ENCODE assay signal across 8 mouse cellular contexts in genomic region chr2:164794293-164794692, GRCm38 (mm10). TPM values are rescaled to one million over a fixed set of nuclear protein-coding genes. Genes with fewer than 3 reads are reported as not detected.
A peak's percentile ranks its signal among the peaks of the same experiment; 100 is the strongest.
DNase-seq lines count a peak whose midpoint lies in the region; ATAC-seq lines count a peak whose summit lies in the region.

No protein-coding gene starts in this region.

- peak; percentile 92 to 94 for DNase-seq in adrenal gland, postnatal 36 days
- peak; percentile 92 for DNase-seq in kidney, postnatal 10 days
- DNase-seq in liver, embryonic 13.5 days, result peak; percentile 71
- peak; percentile 81 for DNase-seq in telencephalon, adult 2 months (ENCODE audit: low read depth, low spot score)

- H3K36me3 ChIP-seq in heart, embryonic 13.5 days, result peaks cover 93% of the 10 kb centered on the region
- H3K36me3 ChIP-seq in liver, embryonic 13.5 days, result peaks cover 88% of the 10 kb centered on the region
- H3K36me3 ChIP-seq in neural tube, embryonic 13.5 days, result peaks cover 90% of the 10 kb centered on the region

- H3K27ac ChIP-seq in heart, embryonic 13.5 days (replicated peaks), result peak overlapping the region; percentile 75
- no peak overlapping the region; the same call in 1 of the 2 replicates for H3K27ac ChIP-seq in liver, embryonic 13.5 days
- no peak overlapping the region for H3K27ac ChIP-seq in neural tube, embryonic 13.5 days (replicated peaks)

- H3K4me3 ChIP-seq in heart, embryonic 13.5 days, result no peak overlapping the region
- H3K4me3 ChIP-seq in liver, embryonic 13.5 days (replicated peaks), result no peak overlapping the region
- H3K4me3 ChIP-seq in neural tube, embryonic 13.5 days, result no peak overlapping the region

- H3K4me1 ChIP-seq in heart, embryonic 13.5 days, result peaks cover 16% of the 10 kb centered on the region
- H3K4me1 ChIP-seq in liver, embryonic 13.5 days (replicated peaks), result peaks cover 22% of the 10 kb centered on the region
- H3K4me1 ChIP-seq in neural tube, embryonic 13.5 days (replicated peaks), result no peaks in the 10 kb centered on the region

- WGBS in heart, embryonic 13.5 days, result 29% methylated on average over 5 of the region's 5 CpGs
- WGBS in liver, embryonic 13.5 days (ENCODE audit: insufficient replicate concordance), result 38% methylated on average over 5 of the region's 5 CpGs
- WGBS in neural tube, embryonic 13.5 days, result 39% methylated on average over 5 of the region's 5 CpGs

- no peaks in the 10 kb centered on the region for H3K27me3 ChIP-seq in heart, embryonic 13.5 days (replicated peaks)
- H3K27me3 ChIP-seq in liver, embryonic 13.5 days, result no peaks in the 10 kb centered on the region
- H3K27me3 ChIP-seq in neural tube, embryonic 13.5 days, result no peaks in the 10 kb centered on the region

- H3K4me2 ChIP-seq in heart, embryonic 13.5 days, result no peak overlapping the region
- H3K4me2 ChIP-seq in liver, embryonic 13.5 days, result no peak overlapping the region
- no peak overlapping the region for H3K4me2 ChIP-seq in neural tube, embryonic 13.5 days

- no peaks in the 10 kb centered on the region for H3K9me3 ChIP-seq in heart, embryonic 13.5 days
- no peaks in the 10 kb centered on the region for H3K9me3 ChIP-seq in liver, embryonic 13.5 days (replicated peaks)
- H3K9me3 ChIP-seq in neural tube, embryonic 13.5 days, result no peaks in the 10 kb centered on the region

- ATAC-seq in CD4-positive, CD25-positive, alpha-beta regulatory T cell, adult 4 months, result peak; percentile 79
- peak; percentile 72 for ATAC-seq in erythroblast, adult 5-6 weeks (replicated peaks; ENCODE audit: low FRiP score, poor library complexity, severe bottlenecking)
- ATAC-seq in heart, embryonic 13.5 days (ENCODE audit: extremely low read depth, insufficient number of reproducible peaks, low FRiP score, low TSS enrichment), result no peak
- peak; percentile 73 for ATAC-seq in liver, embryonic 13.5 days (ENCODE audit: low read depth)
- ATAC-seq in neural tube, embryonic 13.5 days (ENCODE audit: low read depth), result 0 out of 2 replicates have a peak, but pooled peaks have one; percentile 26

- no peak overlapping the region for H3K9ac ChIP-seq in heart, embryonic 13.5 days
- H3K9ac ChIP-seq in liver, embryonic 13.5 days, result no peak overlapping the region
- H3K9ac ChIP-seq in neural tube, embryonic 13.5 days, result no peak overlapping the region

RNA-seq across cellular contexts. Expression of gene Snx21, which starts 8.7 kb away (rescaled TPM):
- 1 to 10 TPM; 4.9 to 7.7 TPM for polyA plus RNA-seq in CD4-positive, CD25-positive, alpha-beta regulatory T cell, adult 4 months (2017; shearing (Covaris generic))
- 10 to 100 TPM; 29.2 to 35.3 TPM for total RNA-seq in adrenal gland, postnatal 36 days (2021)
- total RNA-seq in erythroblast, adult 5-6 weeks (2015; ENCODE audit: low replicate concordance), result 2.1 and 2.9 TPM in 2 replicates
- total RNA-seq in erythroblast, adult 5-6 weeks (2017; ENCODE audit: low replicate concordance), result 0.43 and 0.98 TPM in 2 replicates
- 26.7 and 31.8 TPM in 2 replicates for polyA plus RNA-seq in heart, embryonic 13.5 days (2015; fragmentation: Nextera tagmentation; extraction: Ambion mirVana)
- 4.1 TPM in 2 replicates for polyA plus RNA-seq in liver, embryonic 13.5 days (2015; fragmentation: Nextera tagmentation; extraction: Ambion mirVana)
- polyA plus RNA-seq in neural tube, embryonic 13.5 days (2015; fragmentation: Nextera tagmentation; extraction: Ambion mirVana), result 17.1 and 22.9 TPM in 2 replicates

RNA-seq across cellular contexts. Expression of gene Acot8, which starts 10.4 kb away (rescaled TPM):
- 10 to 100 TPM; 32.5 to 42.2 TPM for polyA plus RNA-seq in CD4-positive, CD25-positive, alpha-beta regulatory T cell, adult 4 months (2017; shearing (Covaris generic))
- total RNA-seq in adrenal gland, postnatal 36 days (2021), result 10 to 100 TPM; 31.5 to 33.6 TPM
- total RNA-seq in erythroblast, adult 5-6 weeks (2015; ENCODE audit: low replicate concordance), result 9.6 and 10.0 TPM in 2 replicates
- total RNA-seq in erythroblast, adult 5-6 weeks (2017; ENCODE audit: low replicate concordance), result 15.8 and 20.8 TPM in 2 replicates
- polyA plus RNA-seq in heart, embryonic 13.5 days (2015; fragmentation: Nextera tagmentation; extraction: Ambion mirVana), result 12.0 and 18.0 TPM in 2 replicates
- polyA plus RNA-seq in liver, embryonic 13.5 days (2015; fragmentation: Nextera tagmentation; extraction: Ambion mirVana), result 18.8 and 20.3 TPM in 2 replicates
- polyA plus RNA-seq in neural tube, embryonic 13.5 days (2015; fragmentation: Nextera tagmentation; extraction: Ambion mirVana), result 20.3 and 21.5 TPM in 2 replicates

RNA-seq across cellular contexts. Expression of gene Zswim3, which starts 10.6 kb away (rescaled TPM):
- polyA plus RNA-seq in CD4-positive, CD25-positive, alpha-beta regulatory T cell, adult 4 months (2017; shearing (Covaris generic)), result 1 to 10 TPM; 7.0 to 8.1 TPM
- total RNA-seq in adrenal gland, postnatal 36 days (2021), result 1 to 10 TPM; 4.0 to 4.7 TPM
- total RNA-seq in erythroblast, adult 5-6 weeks (2015; ENCODE audit: low replicate concordance), result 0.58 and 1.9 TPM in 2 replicates
- 2.0 and 4.5 TPM in 2 replicates for total RNA-seq in erythroblast, adult 5-6 weeks (2017; ENCODE audit: low replicate concordance)
- 5.0 and 5.4 TPM in 2 replicates for polyA plus RNA-seq in heart, embryonic 13.5 days (2015; fragmentation: Nextera tagmentation; extraction: Ambion mirVana)
- 4.3 and 5.1 TPM in 2 replicates for polyA plus RNA-seq in liver, embryonic 13.5 days (2015; fragmentation: Nextera tagmentation; extraction: Ambion mirVana)
- 14.2 and 16.7 TPM in 2 replicates for polyA plus RNA-seq in neural tube, embryonic 13.5 days (2015; fragmentation: Nextera tagmentation; extraction: Ambion mirVana)

RNA-seq across cellular contexts. Expression of gene Tnnc2, which starts 14.5 kb away (rescaled TPM):
- polyA plus RNA-seq in CD4-positive, CD25-positive, alpha-beta regulatory T cell, adult 4 months (2017; shearing (Covaris generic)), result not detected
- under 1 TPM in 1 of 2 experiments, not detected in 1; 0.53 TPM for total RNA-seq in adrenal gland, postnatal 36 days (2021)
- total RNA-seq in erythroblast, adult 5-6 weeks (2015; ENCODE audit: low replicate concordance), result not detected in 2 replicates
- not detected in 2 replicates for total RNA-seq in erythroblast, adult 5-6 weeks (2017; ENCODE audit: low replicate concordance)
- polyA plus RNA-seq in heart, embryonic 13.5 days (2015; fragmentation: Nextera tagmentation; extraction: Ambion mirVana), result 1.0 and 3.8 TPM in 2 replicates
- 5.1 and 8.4 TPM in 2 replicates for polyA plus RNA-seq in liver, embryonic 13.5 days (2015; fragmentation: Nextera tagmentation; extraction: Ambion mirVana)
- 9.3 and 25.7 TPM in 2 replicates for polyA plus RNA-seq in neural tube, embryonic 13.5 days (2015; fragmentation: Nextera tagmentation; extraction: Ambion mirVana)

RNA-seq across cellular contexts. Expression of gene Ube2c, which starts 24.6 kb away (rescaled TPM):
- 10 to 100 TPM in 1 of 2 experiments, 1 to 10 TPM in 1; 7.7 to 11.4 TPM for polyA plus RNA-seq in CD4-positive, CD25-positive, alpha-beta regulatory T cell, adult 4 months (2017; shearing (Covaris generic))
- 10 to 100 TPM in 1 of 2 experiments, 1 to 10 TPM in 1; 7.0 to 10.4 TPM for total RNA-seq in adrenal gland, postnatal 36 days (2021)
- 268 and 318 TPM in 2 replicates for total RNA-seq in erythroblast, adult 5-6 weeks (2015; ENCODE audit: low replicate concordance)
- 123 and 215 TPM in 2 replicates for total RNA-seq in erythroblast, adult 5-6 weeks (2017; ENCODE audit: low replicate concordance)
- polyA plus RNA-seq in heart, embryonic 13.5 days (2015; fragmentation: Nextera tagmentation; extraction: Ambion mirVana), result 434 and 464 TPM in 2 replicates
- 762 and 764 TPM in 2 replicates for polyA plus RNA-seq in liver, embryonic 13.5 days (2015; fragmentation: Nextera tagmentation; extraction: Ambion mirVana)
- 80.8 and 108 TPM in 2 replicates for polyA plus RNA-seq in neural tube, embryonic 13.5 days (2015; fragmentation: Nextera tagmentation; extraction: Ambion mirVana)
